Mouse (Mus musculus) small intestine, adult 2 months (tissue): ENCODE measurements at regions not wholly inside any gene's neighbourhood (a gene's known extent, or its start where the extent isn't known, plus 50 kb on each side); places are given as distances from the start of the nearest gene placed in this dataset.

Experiments used
- H3K27ac ChIP-seq: fragments of 200-500 bp; 2 replicates; pipeline ENCODE4 v1.5.1; 2012; ENCODE audit warnings: low read depth, low read length, control low read depth, inconsistent platforms; ENCODE audit not compliant: insufficient read depth
- H3K27me3 ChIP-seq: fragments of 200-500 bp; 2 replicates; pipeline ENCODE4 v1.6.1; 2012; ENCODE audit warnings: mild to moderate bottlenecking, moderate library complexity, low read length, inconsistent platforms; ENCODE audit not compliant: control insufficient read depth, insufficient read depth
- H3K36me3 ChIP-seq: fragments of 200-500 bp; 2 replicates; pipeline ENCODE4 v1.6.1; 2012; ENCODE audit warnings: mild to moderate bottlenecking, low read length, control low read depth, inconsistent platforms; ENCODE audit not compliant: control insufficient read depth, insufficient read depth
- H3K4me1 ChIP-seq: fragments of 200-500 bp; 2 replicates; pipeline ENCODE4 v1.6.1; 2012; ENCODE audit warnings: low read length, inconsistent platforms, mixed read lengths; ENCODE audit not compliant: control insufficient read depth, insufficient read depth, insufficient read length
- H3K4me3 ChIP-seq: fragments of 200-500 bp; 2 replicates; pipeline ENCODE4 v1.5.1; 2012; ENCODE audit warnings: low read depth, mild to moderate bottlenecking, control low read depth, inconsistent platforms, low read length, moderate library complexity
- CTCF ChIP-seq: fragments of 200-500 bp; IDR thresholded peaks from 2 replicates; pipeline ENCODE4 v1.5.1; 2012; ENCODE audit warnings: low read depth, mild to moderate bottlenecking, control low read depth, inconsistent platforms, low read length, moderate library complexity, mixed read lengths; ENCODE audit not compliant: insufficient replicate concordance, insufficient read length; ENCODE audit errors: extremely low read depth
- POLR2A ChIP-seq: fragments of 200-500 bp; IDR thresholded peaks from 2 replicates; pipeline ENCODE4 v1.6.1; 2012; ENCODE audit warnings: low read depth, mild to moderate bottlenecking, control low read depth, inconsistent platforms, low read length, moderate library complexity
- WGBS: fragments of 180-500 bp; shearing (Covaris S2); methylation state at CpG from one replicate; pipeline ENCODE4 v1.1.7; 2018; 5-methylcytosine and 5-hydroxymethylcytosine counted together

- Histone ChIP-seq H3K4me3 (no peak overlapping the region), H3K27ac (no peak overlapping the region), H3K4me1 (no peaks in the 10 kb centered on the region), H3K27me3 (no peaks in the 10 kb centered on the region), H3K36me3 (no peaks in the 10 kb centered on the region)
- TF ChIP-seq POLR2A (no peak), CTCF (no peak)
- WGBS: 85% methylated on average over 3 of the region's 3 CpGs
Measured at GRCm38 (mm10) chr9:113417106-113417505, 291.0 kb downstream of the Pdcd6ip start.

DNA sequence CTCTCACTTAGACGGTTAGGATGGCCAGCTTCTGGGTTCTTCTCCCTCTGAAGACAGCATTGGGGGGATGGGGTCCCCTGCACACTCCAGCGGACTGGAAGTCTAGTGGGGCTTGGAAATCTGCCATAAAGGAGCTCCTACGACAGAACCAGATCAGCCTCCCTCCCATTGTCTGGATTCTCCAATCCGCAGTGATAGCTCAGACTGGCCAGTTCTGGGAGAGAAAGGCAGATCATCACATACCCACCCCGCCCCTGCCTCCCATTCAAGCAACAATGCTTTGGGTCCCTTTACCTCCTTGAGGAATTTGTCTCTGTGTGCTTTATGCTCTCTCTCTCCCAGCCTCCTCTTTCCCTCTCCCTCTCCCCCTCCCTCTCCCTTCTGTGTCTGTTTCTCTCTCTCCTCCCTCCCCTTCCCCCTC lies 292.5 kb downstream of the Pdcd6ip start:
- TF ChIP-seq CTCF: no peak
- no peak for TF ChIP-seq POLR2A
- no peaks in the 10 kb centered on the region for H3K27me3 ChIP-seq
- WGBS: 41% methylated on average over 5 of the region's 5 CpGs
- no peaks in the 10 kb centered on the region for H3K4me1 ChIP-seq
- no peak overlapping the region for H3K4me3 ChIP-seq
- H3K27ac ChIP-seq: no peak overlapping the region
- no peaks in the 10 kb centered on the region for H3K36me3 ChIP-seq

DNA sequence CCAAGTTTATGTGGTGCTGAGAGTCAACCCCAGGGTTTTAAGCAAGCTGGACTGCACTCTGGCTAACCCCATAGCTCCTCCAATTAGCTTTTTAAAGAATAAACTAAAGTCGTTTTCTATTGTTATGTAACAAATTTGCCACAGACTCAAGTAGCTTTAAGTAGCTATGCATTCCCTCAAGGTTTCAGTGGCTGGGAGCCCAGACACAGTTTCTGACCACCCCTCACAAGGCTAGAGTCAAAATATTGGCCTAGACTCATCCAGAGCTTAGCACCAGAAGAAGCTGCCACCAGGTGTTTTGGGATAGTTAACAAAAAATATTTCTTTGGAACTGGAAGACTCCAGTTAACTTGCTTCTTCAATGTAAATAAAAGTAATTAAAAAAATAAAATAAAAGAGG lies 293.4 kb downstream of the Pdcd6ip start:
- Histone ChIP-seq H3K27ac (no peak overlapping the region), H3K4me1 (no peaks in the 10 kb centered on the region), H3K27me3 (no peaks in the 10 kb centered on the region), H3K36me3 (no peaks in the 10 kb centered on the region), H3K4me3 (no peak overlapping the region)
- WGBS: 65% methylated on average over 1 of the region's 1 CpGs
- TF ChIP-seq CTCF: no peak
- no peak for TF ChIP-seq POLR2A

- Histone ChIP-seq H3K27ac (no peak overlapping the region), H3K4me1 (no peaks in the 10 kb centered on the region), H3K4me3 (no peak overlapping the region), H3K27me3 (no peaks in the 10 kb centered on the region), H3K36me3 (no peaks in the 10 kb centered on the region)
- WGBS: 63% methylated on average over 3 of the region's 3 CpGs
- no peak for TF ChIP-seq CTCF
- no peak for TF ChIP-seq POLR2A
Measured at GRCm38 (mm10) chr9:113413851-113414250, 294.2 kb downstream of the Pdcd6ip start.

GRCm38 (mm10) chr9:113411638-113412037 lies 296.4 kb downstream of the Pdcd6ip start:
- Histone ChIP-seq H3K27me3 (no peaks in the 10 kb centered on the region), H3K4me1 (no peaks in the 10 kb centered on the region), H3K27ac (no peak overlapping the region), H3K36me3 (no peaks in the 10 kb centered on the region), H3K4me3 (no peak overlapping the region)
- 86% methylated on average over 4 of the region's 4 CpGs for WGBS
- no peak for TF ChIP-seq CTCF
- no peak for TF ChIP-seq POLR2A

DNA sequence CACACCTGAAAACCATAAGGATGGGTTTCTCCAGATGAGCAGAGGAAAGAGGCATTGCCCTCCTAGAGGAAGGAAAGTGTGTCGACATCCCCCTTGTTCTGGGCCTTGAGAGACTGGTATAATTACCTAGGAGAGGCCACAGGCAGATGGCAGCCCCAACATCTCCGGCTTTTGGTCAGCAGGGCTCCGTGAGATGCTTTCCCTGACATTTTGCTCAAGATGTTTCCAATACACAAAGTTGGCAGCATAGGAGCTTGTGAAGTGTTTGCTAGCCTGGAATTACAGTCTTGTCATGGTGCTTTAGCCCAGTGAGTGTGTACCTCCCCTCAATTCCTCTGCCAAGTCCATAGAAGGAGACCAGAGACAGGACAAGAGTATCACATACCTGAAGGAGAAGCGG lies 299.5 kb downstream of the Pdcd6ip start:
- no peaks in the 10 kb centered on the region for H3K36me3 ChIP-seq
- H3K4me1 ChIP-seq: no peaks in the 10 kb centered on the region
- WGBS: 74% methylated on average over 4 of the region's 4 CpGs
- TF ChIP-seq CTCF (no peak), POLR2A (no peak)
- H3K27ac ChIP-seq: no peak overlapping the region
- no peak overlapping the region for H3K4me3 ChIP-seq
- H3K27me3 ChIP-seq: no peaks in the 10 kb centered on the region

GRCm38 (mm10) chr9:113394320-113394719 lies 313.7 kb downstream of the Pdcd6ip start:
- WGBS: 76% methylated on average over 3 of the region's 3 CpGs
- Histone ChIP-seq H3K27me3 (no peaks in the 10 kb centered on the region), H3K27ac (no peak overlapping the region), H3K4me3 (no peak overlapping the region), H3K4me1 (no peaks in the 10 kb centered on the region), H3K36me3 (no peaks in the 10 kb centered on the region)
- TF ChIP-seq POLR2A (no peak), CTCF (no peak)

- Histone ChIP-seq H3K27ac (no peak overlapping the region), H3K4me3 (no peak overlapping the region), H3K27me3 (no peaks in the 10 kb centered on the region), H3K4me1 (no peaks in the 10 kb centered on the region), H3K36me3 (no peaks in the 10 kb centered on the region)
- 39% methylated on average over 12 of the region's 12 CpGs for WGBS
- TF ChIP-seq CTCF (no peak), POLR2A (no peak)
Measured at GRCm38 (mm10) chr9:113387356-113387755, 320.7 kb downstream of the Pdcd6ip start.
